Mouse (Mus musculus): ENCODE measurements around the gene Kctd11. TPM values are rescaled to one million over a fixed set of nuclear protein-coding genes. Genes with fewer than 3 reads are reported as not detected.

The Kctd11 gene
- polyA plus RNA-seq, 1 experiment from 2014 or later, result 3.7 TPM

Small RNA genes within 50 kb of the gene (microRNA-seq; reads per million reads assigned to microRNA genes)
- gene Mir6924, result not detected

Other genes with a start within 250 kb of the Kctd11 start
- 56.0 and 63.9 TPM in 2 replicates for gene Fxr2, start 248.4 kb downstream of the Kctd11 start, polyA plus RNA-seq (2016; fragmentation: Nextera tagmentation; extraction: Ambion mirVana)
- 0.68 TPM in 1 of 2 replicates, not detected in the other for gene Sox15, start 226.1 kb downstream of the Kctd11 start, polyA plus RNA-seq (2016; fragmentation: Nextera tagmentation; extraction: Ambion mirVana)
- gene Mpdu1, start 218.8 kb downstream of the Kctd11 start, polyA plus RNA-seq (2016; fragmentation: Nextera tagmentation; extraction: Ambion mirVana), result 62.6 and 64.3 TPM in 2 replicates
- 5.9 and 8.0 TPM in 2 replicates for gene Cd68, start 215.3 kb downstream of the Kctd11 start, polyA plus RNA-seq (2016; fragmentation: Nextera tagmentation; extraction: Ambion mirVana)
- gene Eif4a1, start 209.0 kb downstream of the Kctd11 start, polyA plus RNA-seq (2016; fragmentation: Nextera tagmentation; extraction: Ambion mirVana), result 569 and 701 TPM in 2 replicates
- 132 and 140 TPM in 2 replicates for gene Senp3, start 199.3 kb downstream of the Kctd11 start, polyA plus RNA-seq (2016; fragmentation: Nextera tagmentation; extraction: Ambion mirVana)
- gene Tnfsf13, start 195.6 kb downstream of the Kctd11 start, polyA plus RNA-seq (2016; fragmentation: Nextera tagmentation; extraction: Ambion mirVana), result 0.58 and 1.0 TPM in 2 replicates
- gene Tnfsf12, start 185.6 kb downstream of the Kctd11 start, polyA plus RNA-seq (2016; fragmentation: Nextera tagmentation; extraction: Ambion mirVana), result 2.2 and 3.7 TPM in 2 replicates
- 1.7 TPM in 2 replicates for gene Tnfsfm13, start 185.3 kb downstream of the Kctd11 start, polyA plus RNA-seq (2016; fragmentation: Nextera tagmentation; extraction: Ambion mirVana)
- 27.2 and 38.1 TPM in 2 replicates for gene Polr2a, start 122.8 kb downstream of the Kctd11 start, polyA plus RNA-seq (2016; fragmentation: Nextera tagmentation; extraction: Ambion mirVana)
- gene Slc35g3, start 119.4 kb downstream of the Kctd11 start, polyA plus RNA-seq (2016; fragmentation: Nextera tagmentation; extraction: Ambion mirVana), result 0.13 and 0.18 TPM in 2 replicates
- gene Zbtb4, start 115.5 kb downstream of the Kctd11 start, polyA plus RNA-seq (2016; fragmentation: Nextera tagmentation; extraction: Ambion mirVana), result 1.9 and 2.4 TPM in 2 replicates
- 15.4 and 17.1 TPM in 2 replicates for gene Chrnb1, start 85.5 kb downstream of the Kctd11 start, polyA plus RNA-seq (2016; fragmentation: Nextera tagmentation; extraction: Ambion mirVana)
- 1.2 and 1.5 TPM in 2 replicates for gene Fgf11, start 79.5 kb downstream of the Kctd11 start, polyA plus RNA-seq (2016; fragmentation: Nextera tagmentation; extraction: Ambion mirVana)
- gene Tmem102, start 75.8 kb downstream of the Kctd11 start, polyA plus RNA-seq (2016; fragmentation: Nextera tagmentation; extraction: Ambion mirVana), result 1.6 and 1.8 TPM in 2 replicates
- not detected in 2 replicates for gene Gm39566, start 66.1 kb downstream of the Kctd11 start, polyA plus RNA-seq (2016; fragmentation: Nextera tagmentation; extraction: Ambion mirVana)
- not detected in 2 replicates for gene Spem2, start 62.9 kb downstream of the Kctd11 start, polyA plus RNA-seq (2016; fragmentation: Nextera tagmentation; extraction: Ambion mirVana)
- gene Spem1, start 59.2 kb downstream of the Kctd11 start, polyA plus RNA-seq (2016; fragmentation: Nextera tagmentation; extraction: Ambion mirVana), result 0.20 TPM in 1 of 2 replicates, not detected in the other
- 8.4 and 9.1 TPM in 2 replicates for gene Nlgn2, start 43.6 kb downstream of the Kctd11 start, polyA plus RNA-seq (2016; fragmentation: Nextera tagmentation; extraction: Ambion mirVana)
- gene Tmem256, start 42.9 kb downstream of the Kctd11 start, polyA plus RNA-seq (2016; fragmentation: Nextera tagmentation; extraction: Ambion mirVana), result 346 and 353 TPM in 2 replicates
- 111 and 120 TPM in 2 replicates for gene Plscr3, start 35.0 kb downstream of the Kctd11 start, polyA plus RNA-seq (2016; fragmentation: Nextera tagmentation; extraction: Ambion mirVana)
- 1.6 and 2.3 TPM in 2 replicates for gene Tnk1, start 22.7 kb downstream of the Kctd11 start, polyA plus RNA-seq (2016; fragmentation: Nextera tagmentation; extraction: Ambion mirVana)
- gene Tmem95, start 3.4 kb downstream of the Kctd11 start, polyA plus RNA-seq (2016; fragmentation: Nextera tagmentation; extraction: Ambion mirVana), result not detected in 2 replicates
- 0.90 and 1.5 TPM in 2 replicates for gene Acap1, start 14.1 kb upstream of the Kctd11 start, polyA plus RNA-seq (2016; fragmentation: Nextera tagmentation; extraction: Ambion mirVana)
- 30.4 and 32.8 TPM in 2 replicates for gene 2810408A11Rik, start 19.6 kb upstream of the Kctd11 start, polyA plus RNA-seq (2016; fragmentation: Nextera tagmentation; extraction: Ambion mirVana)
- 10.9 and 12.7 TPM in 2 replicates for gene Neurl4, start 19.7 kb upstream of the Kctd11 start, polyA plus RNA-seq (2016; fragmentation: Nextera tagmentation; extraction: Ambion mirVana)
- gene Gps2, start 32.5 kb upstream of the Kctd11 start, polyA plus RNA-seq (2016; fragmentation: Nextera tagmentation; extraction: Ambion mirVana), result 92.0 and 93.5 TPM in 2 replicates
- gene Eif5a, start 40.6 kb upstream of the Kctd11 start, polyA plus RNA-seq (2016; fragmentation: Nextera tagmentation; extraction: Ambion mirVana), result 1,762 and 1,851 TPM in 2 replicates
- gene Ybx2, start 54.4 kb upstream of the Kctd11 start, polyA plus RNA-seq (2016; fragmentation: Nextera tagmentation; extraction: Ambion mirVana), result 14.0 and 15.5 TPM in 2 replicates
- 34.1 and 35.7 TPM in 2 replicates for gene Slc2a4, start 66.8 kb upstream of the Kctd11 start, polyA plus RNA-seq (2016; fragmentation: Nextera tagmentation; extraction: Ambion mirVana)
- gene Cldn7, start 83.4 kb upstream of the Kctd11 start, polyA plus RNA-seq (2016; fragmentation: Nextera tagmentation; extraction: Ambion mirVana), result 15.7 and 18.1 TPM in 2 replicates
- gene Ctdnep1, start 99.8 kb upstream of the Kctd11 start, polyA plus RNA-seq (2016; fragmentation: Nextera tagmentation; extraction: Ambion mirVana), result 24.5 and 27.8 TPM in 2 replicates
- 124 and 126 TPM in 2 replicates for gene Elp5, start 101.1 kb upstream of the Kctd11 start, polyA plus RNA-seq (2016; fragmentation: Nextera tagmentation; extraction: Ambion mirVana)
- gene Gabarap, start 109.7 kb upstream of the Kctd11 start, polyA plus RNA-seq (2016; fragmentation: Nextera tagmentation; extraction: Ambion mirVana), result 398 and 426 TPM in 2 replicates
- gene Phf23, start 114.4 kb upstream of the Kctd11 start, polyA plus RNA-seq (2016; fragmentation: Nextera tagmentation; extraction: Ambion mirVana), result 102 and 108 TPM in 2 replicates
- gene Dvl2, start 119.2 kb upstream of the Kctd11 start, polyA plus RNA-seq (2016; fragmentation: Nextera tagmentation; extraction: Ambion mirVana), result 69.4 and 69.5 TPM in 2 replicates
- gene Acadvl, start 134.0 kb upstream of the Kctd11 start, polyA plus RNA-seq (2016; fragmentation: Nextera tagmentation; extraction: Ambion mirVana), result 65.9 and 67.1 TPM in 2 replicates
- 10.6 and 13.6 TPM in 2 replicates for gene Dlg4, start 135.5 kb upstream of the Kctd11 start, polyA plus RNA-seq (2016; fragmentation: Nextera tagmentation; extraction: Ambion mirVana)
- gene Asgr1, start 172.7 kb upstream of the Kctd11 start, polyA plus RNA-seq (2016; fragmentation: Nextera tagmentation; extraction: Ambion mirVana), result 1.5 and 2.3 TPM in 2 replicates
- 0.22 TPM in 1 of 2 replicates, not detected in the other for gene Asgr2, start 211.2 kb upstream of the Kctd11 start, polyA plus RNA-seq (2016; fragmentation: Nextera tagmentation; extraction: Ambion mirVana)
- not detected in 2 replicates for gene Mgl2, start 248.9 kb upstream of the Kctd11 start, polyA plus RNA-seq (2016; fragmentation: Nextera tagmentation; extraction: Ambion mirVana)

All from limb, embryonic 12.5 days (tissue).